Mouse (Mus musculus) colon, adult 2 months (tissue): Measurements from ENCODE around the gene Renbp. TPM values are rescaled to one million over a fixed set of nuclear protein-coding genes. Genes with fewer than 3 reads are reported as not detected.

Experiments used
- polyA plus RNA-seq: library from polyadenylated mRNA; depleted of rRNA; stranded (reverse); fragments of >200 nt; gene quantifications from 2 replicates; pipeline ENCODE4 v1.2.3, GENCODE M21; 2012; rRNA removed

Gene Renbp
- 5.4 TPM in 2 replicates for polyA plus RNA-seq

DNA sequence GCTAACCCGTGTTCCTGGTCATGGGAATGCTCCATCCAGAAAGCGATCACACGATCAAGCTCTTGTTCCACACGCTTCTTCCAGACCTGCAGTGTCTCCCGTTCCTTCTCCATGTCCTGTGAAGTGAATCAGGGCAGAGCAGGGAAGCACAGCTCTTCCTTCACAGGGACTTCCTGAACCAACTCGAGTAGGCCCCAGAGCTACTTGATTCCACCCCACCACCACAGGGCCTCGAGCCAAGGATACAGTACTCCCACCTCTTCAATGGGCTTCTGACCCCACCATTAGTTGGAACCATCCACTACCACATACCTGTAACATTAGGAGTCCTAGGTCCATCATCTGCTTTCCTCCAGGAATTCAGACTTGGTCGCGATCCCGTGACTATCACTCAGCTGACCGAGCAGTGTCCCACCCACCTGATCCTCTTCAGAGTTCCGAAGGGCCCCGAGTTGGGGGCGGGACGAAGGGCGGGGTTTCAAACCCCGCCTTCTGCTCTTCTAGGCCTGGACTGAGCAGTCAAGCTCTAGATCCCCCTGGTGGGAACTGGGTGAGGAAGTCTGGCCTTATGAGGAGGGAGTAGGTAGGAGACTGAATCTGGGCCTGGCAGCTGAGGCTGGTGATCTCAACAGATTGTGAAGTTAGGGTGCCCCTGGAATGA lies at the start of gene Renbp:
Gene Renbp (minus strand): TSS at position 449 of the 661 bp plus-strand sequence.

DNA sequence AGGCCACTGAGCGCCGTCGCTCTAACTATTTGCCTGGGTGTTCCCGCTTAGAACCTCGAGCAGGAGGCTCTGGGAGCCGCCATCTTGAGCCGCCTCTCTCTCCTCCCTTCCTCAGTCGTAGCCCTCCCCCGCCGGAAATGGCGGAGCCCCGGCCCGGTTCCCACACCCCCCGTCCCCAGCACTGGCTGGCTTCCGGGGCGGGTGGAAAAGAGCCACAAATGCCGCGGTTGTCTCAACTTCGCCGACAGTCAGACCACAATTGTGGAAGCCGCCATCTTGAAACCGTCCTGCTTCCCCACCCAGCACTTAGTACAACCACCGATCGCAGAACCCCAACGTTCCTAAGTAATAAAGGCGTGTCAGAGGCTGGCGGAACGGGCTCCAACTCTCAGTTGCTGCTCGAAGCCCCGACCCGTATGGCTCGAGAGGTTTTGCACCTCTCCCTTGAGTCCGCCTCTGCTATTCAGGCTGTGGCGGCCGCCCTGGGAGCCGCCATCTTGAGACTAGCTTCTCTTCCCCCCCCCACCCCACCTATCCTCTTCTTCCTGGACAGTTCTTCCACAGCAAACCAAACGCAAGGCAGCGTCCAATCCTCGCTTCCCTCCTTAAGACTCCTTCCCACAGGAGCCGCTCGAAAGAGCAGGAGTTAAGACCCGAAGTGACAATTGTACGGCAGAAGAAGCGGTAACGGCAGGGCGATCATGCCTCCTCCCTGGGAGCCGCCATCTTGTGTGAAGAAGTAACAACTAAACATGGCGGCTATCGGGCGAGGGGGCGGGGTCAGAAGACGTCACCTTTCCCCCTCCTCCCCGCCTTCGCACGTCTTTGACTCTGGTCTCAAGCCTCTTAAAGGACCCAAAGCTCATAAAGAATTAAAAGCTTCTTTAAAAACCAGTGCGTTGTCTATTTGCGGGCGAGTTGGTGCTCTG lies 35.9 kb upstream of the Renbp start, which contains the start of gene Hcfc1:
Gene Hcfc1 (minus strand): TSS at position 110 of the 929 bp plus-strand sequence.

DNA sequence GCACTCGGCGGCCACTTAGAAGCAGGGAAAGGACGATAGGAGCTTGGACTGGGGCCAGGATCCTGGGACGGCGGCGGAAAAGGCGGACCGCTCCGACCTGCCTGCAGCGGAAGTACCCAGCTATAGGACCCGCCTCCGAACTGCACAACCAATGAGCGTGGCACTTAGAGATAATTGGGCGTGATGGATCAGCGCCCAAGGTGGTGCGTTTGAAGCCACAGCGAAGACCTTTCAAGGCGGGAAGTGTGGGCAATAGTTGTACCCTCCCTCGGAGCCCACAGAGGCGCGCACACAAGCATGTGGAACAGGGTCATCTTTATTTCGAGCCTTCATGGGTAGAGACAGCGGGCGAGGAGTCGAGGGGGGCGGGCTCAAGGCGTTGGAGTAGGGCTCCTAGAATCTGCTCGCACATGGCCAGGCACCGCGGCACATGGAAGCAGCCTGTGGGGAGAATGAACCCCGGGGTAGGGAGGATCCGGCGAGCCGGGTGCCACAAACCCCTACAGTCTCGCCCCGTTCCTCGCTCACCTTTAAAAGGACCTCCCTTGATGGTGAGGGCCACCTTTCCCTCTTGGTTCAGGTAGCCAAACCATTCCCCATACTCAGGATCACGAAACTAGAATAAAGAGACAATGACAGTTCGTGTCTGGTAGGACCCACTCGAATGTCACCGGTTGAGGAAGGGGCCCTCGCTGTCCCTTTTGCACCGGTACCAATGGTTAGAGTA lies 8.7 kb downstream of the Renbp start, which contains the start of the genes Arhgap4 and Naa10:
Gene Arhgap4 (minus strand): TSS at position 48 of the 727 bp plus-strand sequence.
Gene Naa10 (minus strand): TSS at position 122 of the 727 bp plus-strand sequence.

DNA sequence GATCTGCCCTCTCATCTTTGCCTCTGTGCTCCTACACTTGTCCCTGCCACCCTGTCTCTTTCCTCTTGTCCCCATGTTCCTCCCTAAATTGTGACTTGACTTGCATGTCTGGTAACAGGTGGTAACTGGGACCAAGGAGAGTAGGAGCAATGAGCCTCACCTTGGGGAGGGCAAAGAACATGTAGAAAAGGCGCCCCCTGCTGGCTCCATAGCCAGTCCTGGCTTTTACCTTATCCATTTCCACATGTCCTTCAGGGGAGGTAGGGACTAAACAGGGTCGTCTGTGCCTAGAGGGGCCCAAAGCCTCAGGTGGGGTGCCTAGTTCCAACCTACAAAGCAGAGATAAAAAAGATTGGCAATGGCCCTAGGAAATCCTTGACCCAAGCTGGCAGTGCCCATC lies 34.9 kb downstream of the Renbp start, which contains the start of gene L1cam:
Gene L1cam (minus strand): TSS at position 387 of the 400 bp plus-strand sequence.

DNA sequence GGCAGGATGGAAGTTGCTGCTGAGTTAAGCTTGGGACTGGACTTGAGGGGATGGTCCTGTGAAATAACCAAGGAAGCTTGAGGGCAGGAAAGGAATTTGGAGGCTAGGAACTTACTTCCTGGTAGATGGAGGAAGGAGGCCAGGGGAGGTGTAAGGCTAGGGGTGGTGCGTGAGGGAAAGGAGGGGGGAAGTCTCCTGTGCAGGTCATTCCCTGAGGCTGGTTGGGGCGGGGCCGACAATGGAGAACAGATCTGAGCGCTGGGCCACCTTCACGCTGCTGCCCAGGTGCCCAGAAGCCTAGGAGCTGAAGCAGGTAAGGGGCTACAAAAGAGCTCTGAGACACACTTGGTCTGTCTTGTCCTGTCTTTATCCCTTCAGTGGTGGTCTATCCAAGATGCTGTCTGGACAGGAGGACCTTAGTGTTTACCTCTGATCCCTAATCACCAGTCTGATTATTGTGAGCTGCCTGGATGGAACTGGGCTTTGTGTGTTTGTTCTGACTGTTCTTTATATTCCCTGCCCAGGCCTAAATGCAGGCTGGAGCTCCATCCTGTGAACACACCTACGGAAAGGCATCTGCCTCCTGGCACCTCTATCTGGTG lies 39.0 kb downstream of the Renbp start, which contains the start of gene Avpr2:
Gene Avpr2 (plus strand): TSS at position 552 of the 602 bp plus-strand sequence.

Other genes with a start within 250 kb of the Renbp start
- gene Bcap31, start 214.7 kb downstream of the Renbp start, polyA plus RNA-seq = 30.8 and 33.1 TPM in 2 replicates
- 34.5 and 35.6 TPM in 2 replicates for gene Abcd1, start 214.3 kb downstream of the Renbp start, polyA plus RNA-seq
- gene Plxnb3, start 173.8 kb downstream of the Renbp start, polyA plus RNA-seq = 1.2 TPM in 2 replicates
- gene Srpk3, start 156.4 kb downstream of the Renbp start, polyA plus RNA-seq = 8.0 and 8.7 TPM in 2 replicates
- gene Idh3g, start 144.0 kb downstream of the Renbp start, polyA plus RNA-seq = 200 and 216 TPM in 2 replicates
- gene Ssr4, start 143.8 kb downstream of the Renbp start, polyA plus RNA-seq = 280 and 324 TPM in 2 replicates
- gene Pdzd4, start 105.9 kb downstream of the Renbp start, polyA plus RNA-seq = 2.6 and 2.7 TPM in 2 replicates
- gene Avpr2, start 38.7 kb downstream of the Renbp start, polyA plus RNA-seq = 0.15 and 0.19 TPM in 2 replicates
- 36.2 and 46.4 TPM in 2 replicates for gene L1cam, start 34.7 kb downstream of the Renbp start, polyA plus RNA-seq
- gene Arhgap4, start 9.0 kb downstream of the Renbp start, polyA plus RNA-seq = 15.2 and 16.6 TPM in 2 replicates
- gene Naa10, start 8.9 kb downstream of the Renbp start, polyA plus RNA-seq = 49.4 and 57.1 TPM in 2 replicates
- gene Hcfc1, start 35.5 kb upstream of the Renbp start, polyA plus RNA-seq = 59.4 and 73.4 TPM in 2 replicates
- gene Irak1, start 93.1 kb upstream of the Renbp start, polyA plus RNA-seq = 168 and 173 TPM in 2 replicates
- gene Opn1mw, start 196.6 kb upstream of the Renbp start, polyA plus RNA-seq = not detected in 2 replicates
- gene Mecp2, start 204.5 kb upstream of the Renbp start, polyA plus RNA-seq = 3.6 and 3.7 TPM in 2 replicates
- gene Tex28, start 237.0 kb upstream of the Renbp start, polyA plus RNA-seq = not detected in 2 replicates
- not detected in 2 replicates for gene Tktl1, start 246.4 kb upstream of the Renbp start, polyA plus RNA-seq